Mouse (Mus musculus) spleen, embryonic (tissue): ENCODE results near the gene Map1a.

Experiments used
- CTCF ChIA-PET: fragments of 350-600 bp; sonication (Branson Sonifier 250); formaldehyde crosslinking; loops from one replicate; lab custom pipeline; 2022; lab: Charles Lee

Map1a gene

GRCm38 (mm10) chr2:121308997-121309416 lies 19.6 kb downstream of the Map1a start:
- CTCF ChIA-PET: no interaction called here

GRCm38 (mm10) chr2:121316278-121316677 lies 26.9 kb downstream of the Map1a start:
- CTCF ChIA-PET: interaction anchor here (0.8 kb wide), 1 partner anchor 532 kb away, joined by 3 read pairs; no protein-coding TSS in a partner anchor

GRCm38 (mm10) chr2:121323041-121323440 lies 33.6 kb downstream of the Map1a start:
- CTCF ChIA-PET: no interaction called here

- CTCF ChIA-PET: no interaction called here
These were observed 34.5 kb downstream of the Map1a start for GRCm38 (mm10) chr2:121323693-121324470.

- CTCF ChIA-PET: no interaction called here
These were observed 40.1 kb downstream of the Map1a start for GRCm38 (mm10) chr2:121329492-121329891.

- CTCF ChIA-PET: no interaction called here
These were observed 49.7 kb downstream of the Map1a start for GRCm38 (mm10) chr2:121339057-121339456.

- CTCF ChIA-PET: no interaction called here
These were observed 63.8 kb downstream of the Map1a start for GRCm38 (mm10) chr2:121353156-121353555.

GRCm38 (mm10) chr2:121354378-121354777 lies 65.0 kb downstream of the Map1a start:
- CTCF ChIA-PET: no interaction called here

GRCm38 (mm10) chr2:121354820-121355592 lies 65.6 kb downstream of the Map1a start, which contains the start of gene Ppip5k1:
Gene Ppip5k1, minus strand, starts transcription at chr2:121355396.
- CTCF ChIA-PET: interaction anchor here (0.7 kb wide), 1 partner anchor 183 kb away, joined by 3 read pairs; no protein-coding TSS in a partner anchor

GRCm38 (mm10) chr2:121357494-121357893 lies 68.1 kb downstream of the Map1a start, which contains the start of gene Ckmt1:
Gene Ckmt1, plus strand, starts transcription at chr2:121357714.
- CTCF ChIA-PET: interaction anchor here (1.5 kb wide), 1 partner anchor 67 kb away, joined by 4 read pairs; the partner anchor contains the start of gene Map1a

- CTCF ChIA-PET: interaction anchor here (1.5 kb wide), 1 partner anchor 68 kb away, joined by 4 read pairs; the partner anchor contains the start of gene Map1a
These were observed 68.6 kb downstream of the Map1a start for GRCm38 (mm10) chr2:121357961-121358360.

- CTCF ChIA-PET: interaction anchor here (0.6 to 1.5 kb wide), 2 partner anchors 10 to 68 kb away, joined by 3 to 4 read pairs; partner anchors contain the start of gene Map1a
These were observed 69.0 kb downstream of the Map1a start for GRCm38 (mm10) chr2:121358381-121358780.

GRCm38 (mm10) chr2:121359461-121359860 lies 70.1 kb downstream of the Map1a start:
- CTCF ChIA-PET: no interaction called here
